8 mouse cellular contexts compared by ENCODE assay signal in genomic region chr19:5041588-5041987, GRCm38 (mm10). TPM values are rescaled to one million over a fixed set of nuclear protein-coding genes. Genes with fewer than 3 reads are reported as not detected.
A peak's percentile ranks its signal among the peaks of the same experiment; 100 is the strongest.
DNase-seq lines count a peak whose midpoint lies in the region; ATAC-seq lines count a peak whose summit lies in the region.

No protein-coding gene starts in this region.

- 3% methylated on average over 16 of the region's 16 CpGs for WGBS in kidney, embryonic 15.5 days
- WGBS in hindbrain, embryonic 15.5 days = 2% methylated on average over 16 of the region's 16 CpGs
- WGBS in midbrain, embryonic 14.5 days = 2% methylated on average over 16 of the region's 16 CpGs

- peak overlapping the region; percentile 94 for H3K4me3 ChIP-seq in kidney, embryonic 15.5 days (replicated peaks)
- H3K4me3 ChIP-seq in brown adipose tissue, adult 24 weeks (ENCODE audit: insufficient read depth, low read depth, low read length) = peak overlapping the region; percentile 94
- H3K4me3 ChIP-seq in hindbrain, embryonic 15.5 days = peak overlapping the region; percentile 91
- H3K4me3 ChIP-seq in midbrain, embryonic 14.5 days (replicated peaks; ENCODE audit: low read depth, low read length) = peak overlapping the region; percentile 89

- intact Hi-C loops in left cerebral cortex, postnatal 10 days (cut with DNase I) = no loop called here

- ATAC-seq in kidney, embryonic 15.5 days (replicated peaks; ENCODE audit: low FRiP score) = no peak
- ATAC-seq in hindbrain, embryonic 15.5 days (ENCODE audit: low FRiP score, low read depth) = no peak
- no peak for ATAC-seq in midbrain, embryonic 14.5 days (ENCODE audit: low FRiP score, low TSS enrichment)

- peak overlapping the region; percentile 78 for H3K9ac ChIP-seq in kidney, embryonic 15.5 days
- peak overlapping the region; percentile 95 for H3K9ac ChIP-seq in hindbrain, embryonic 15.5 days
- peak overlapping the region; percentile 79 for H3K9ac ChIP-seq in midbrain, embryonic 14.5 days (replicated peaks; ENCODE audit: low read length)

- H3K9me3 ChIP-seq in kidney, embryonic 15.5 days (replicated peaks) = no peaks in the 10 kb centered on the region
- H3K9me3 ChIP-seq in hindbrain, embryonic 15.5 days = no peaks in the 10 kb centered on the region
- no peaks in the 10 kb centered on the region for H3K9me3 ChIP-seq in midbrain, embryonic 14.5 days (ENCODE audit: control insufficient read depth, low read length)

- peaks cover 34% of the 10 kb centered on the region for H3K4me1 ChIP-seq in kidney, embryonic 15.5 days
- peaks cover 8% of the 10 kb centered on the region for H3K4me1 ChIP-seq in brown adipose tissue, adult 24 weeks (ENCODE audit: control insufficient read depth, insufficient read depth, insufficient read length, low read length)
- H3K4me1 ChIP-seq in hindbrain, embryonic 15.5 days (replicated peaks) = peaks cover 37% of the 10 kb centered on the region
- peaks cover 25% of the 10 kb centered on the region for H3K4me1 ChIP-seq in midbrain, embryonic 14.5 days (ENCODE audit: control insufficient read depth, insufficient read depth, low read length)

- peaks cover 32% of the 10 kb centered on the region for H3K36me3 ChIP-seq in kidney, embryonic 15.5 days
- H3K36me3 ChIP-seq in hindbrain, embryonic 15.5 days = peaks cover 13% of the 10 kb centered on the region
- H3K36me3 ChIP-seq in midbrain, embryonic 14.5 days (ENCODE audit: control insufficient read depth, insufficient read depth, low read length) = peaks cover 19% of the 10 kb centered on the region

- H3K27me3 ChIP-seq in kidney, embryonic 15.5 days = no peaks in the 10 kb centered on the region
- no peaks in the 10 kb centered on the region for H3K27me3 ChIP-seq in hindbrain, embryonic 15.5 days
- H3K27me3 ChIP-seq in midbrain, embryonic 14.5 days (ENCODE audit: control insufficient read depth, insufficient read depth, low read length) = no peaks in the 10 kb centered on the region

- peak overlapping the region; percentile 81 for H3K27ac ChIP-seq in kidney, embryonic 15.5 days
- H3K27ac ChIP-seq in brown adipose tissue, adult 24 weeks (replicated peaks; ENCODE audit: low read depth, low read length) = peak overlapping the region; percentile 62; the same call in 1 of the 2 replicates
- peak overlapping the region; percentile 67 for H3K27ac ChIP-seq in hindbrain, embryonic 15.5 days (replicated peaks)
- H3K27ac ChIP-seq in midbrain, embryonic 14.5 days (replicated peaks; ENCODE audit: low read depth, low read length) = peak overlapping the region; percentile 70

- peak overlapping the region; percentile 88 for H3K4me2 ChIP-seq in kidney, embryonic 15.5 days
- H3K4me2 ChIP-seq in hindbrain, embryonic 15.5 days = peak overlapping the region; percentile 96
- H3K4me2 ChIP-seq in midbrain, embryonic 14.5 days (ENCODE audit: low read length) = peak overlapping the region; percentile 86

- no peak for DNase-seq in kidney, adult 8-10 months
- no peak for DNase-seq in midbrain, embryonic 14.5 days
- DNase-seq in adrenal gland, postnatal 10 days = no peak
- no peak for DNase-seq in cerebellum, postnatal 14 days
- no peak for DNase-seq in left cerebral cortex, postnatal 10 days (ENCODE audit: extremely low spot score in 1 of 2, low spot score in 2 of 2)

RNA-seq across cellular contexts. Expression of gene Brms1, which starts 0.4 kb away (rescaled TPM):
- 44.0 and 51.6 TPM in 2 replicates for polyA plus RNA-seq in kidney, embryonic 15.5 days (2015; fragmentation: Nextera tagmentation; extraction: Ambion mirVana)
- polyA plus RNA-seq in brown adipose tissue, adult 24 weeks (2012; ENCODE audit: insufficient read depth, insufficient read length, missing spikeins) = 9.8 and 15.1 TPM in 2 replicates
- 30.7 and 31.7 TPM in 2 replicates for polyA plus RNA-seq in hindbrain, embryonic 15.5 days (2015; fragmentation: Nextera tagmentation; extraction: Ambion mirVana)
- polyA plus RNA-seq in midbrain, embryonic 14.5 days (2014; fragmentation: Nextera tagmentation; extraction: Ambion mirVana) = 32.0 and 39.0 TPM in 2 replicates
- total RNA-seq in adrenal gland, postnatal 10 days (2021) = 10 to 100 TPM; 22.1 to 25.4 TPM
- 1 to 10 TPM; 6.6 to 8.8 TPM for total RNA-seq in left cerebral cortex, postnatal 10 days (2021)

RNA-seq across cellular contexts. Expression of gene AC124502.3, which starts 2.9 kb away (rescaled TPM):
- 2.1 and 2.3 TPM in 2 replicates for polyA plus RNA-seq in kidney, embryonic 15.5 days (2015; fragmentation: Nextera tagmentation; extraction: Ambion mirVana)
- 2.0 and 3.8 TPM in 2 replicates for polyA plus RNA-seq in brown adipose tissue, adult 24 weeks (2012; ENCODE audit: insufficient read depth, insufficient read length, missing spikeins)
- 2.7 and 5.1 TPM in 2 replicates for polyA plus RNA-seq in hindbrain, embryonic 15.5 days (2015; fragmentation: Nextera tagmentation; extraction: Ambion mirVana)
- 1.5 and 1.6 TPM in 2 replicates for polyA plus RNA-seq in midbrain, embryonic 14.5 days (2014; fragmentation: Nextera tagmentation; extraction: Ambion mirVana)
- total RNA-seq in adrenal gland, postnatal 10 days (2021) = 1 to 10 TPM; 1.8 to 2.8 TPM
- total RNA-seq in left cerebral cortex, postnatal 10 days (2021) = 1 to 10 TPM; 6.3 to 7.0 TPM

RNA-seq across cellular contexts. Expression of gene B4gat1, which starts 3.0 kb away (rescaled TPM):
- 51.0 and 51.7 TPM in 2 replicates for polyA plus RNA-seq in kidney, embryonic 15.5 days (2015; fragmentation: Nextera tagmentation; extraction: Ambion mirVana)
- polyA plus RNA-seq in brown adipose tissue, adult 24 weeks (2012; ENCODE audit: insufficient read depth, insufficient read length, missing spikeins) = 9.3 and 10.3 TPM in 2 replicates
- polyA plus RNA-seq in hindbrain, embryonic 15.5 days (2015; fragmentation: Nextera tagmentation; extraction: Ambion mirVana) = 93.1 and 97.9 TPM in 2 replicates
- 69.7 and 77.4 TPM in 2 replicates for polyA plus RNA-seq in midbrain, embryonic 14.5 days (2014; fragmentation: Nextera tagmentation; extraction: Ambion mirVana)
- 10 to 100 TPM; 28.7 to 35.7 TPM for total RNA-seq in adrenal gland, postnatal 10 days (2021)
- total RNA-seq in left cerebral cortex, postnatal 10 days (2021) = 100 to 1,000 TPM; 133 to 136 TPM

RNA-seq across cellular contexts. Expression of gene Rin1, which starts 8.7 kb away (rescaled TPM):
- 3.0 and 4.2 TPM in 2 replicates for polyA plus RNA-seq in kidney, embryonic 15.5 days (2015; fragmentation: Nextera tagmentation; extraction: Ambion mirVana)
- not detected in 2 replicates for polyA plus RNA-seq in brown adipose tissue, adult 24 weeks (2012; ENCODE audit: insufficient read depth, insufficient read length, missing spikeins)
- polyA plus RNA-seq in hindbrain, embryonic 15.5 days (2015; fragmentation: Nextera tagmentation; extraction: Ambion mirVana) = 0.79 and 1.1 TPM in 2 replicates
- polyA plus RNA-seq in midbrain, embryonic 14.5 days (2014; fragmentation: Nextera tagmentation; extraction: Ambion mirVana) = 0.58 and 1.6 TPM in 2 replicates
- 1 to 10 TPM; 1.7 to 3.7 TPM for total RNA-seq in adrenal gland, postnatal 10 days (2021)
- 10 to 100 TPM; 16.9 to 24.1 TPM for total RNA-seq in left cerebral cortex, postnatal 10 days (2021)

RNA-seq across cellular contexts. Expression of gene Slc29a2, which starts 17.9 kb away (rescaled TPM):
- 6.0 and 7.0 TPM in 2 replicates for polyA plus RNA-seq in kidney, embryonic 15.5 days (2015; fragmentation: Nextera tagmentation; extraction: Ambion mirVana)
- polyA plus RNA-seq in brown adipose tissue, adult 24 weeks (2012; ENCODE audit: insufficient read depth, insufficient read length, missing spikeins) = 0.71 and 1.9 TPM in 2 replicates
- 12.2 and 15.4 TPM in 2 replicates for polyA plus RNA-seq in hindbrain, embryonic 15.5 days (2015; fragmentation: Nextera tagmentation; extraction: Ambion mirVana)
- 6.2 and 8.7 TPM in 2 replicates for polyA plus RNA-seq in midbrain, embryonic 14.5 days (2014; fragmentation: Nextera tagmentation; extraction: Ambion mirVana)
- total RNA-seq in adrenal gland, postnatal 10 days (2021) = 1 to 10 TPM; 3.2 to 5.1 TPM
- total RNA-seq in left cerebral cortex, postnatal 10 days (2021) = 10 to 100 TPM; 22.0 to 24.1 TPM
